8 mouse cellular contexts compared by ENCODE assay signal in genomic region chr10:5551382-5551781, GRCm38 (mm10). TPM values are rescaled to one million over a fixed set of nuclear protein-coding genes. Genes with fewer than 3 reads are reported as not detected.
DNase-seq lines count a peak whose midpoint lies in the region; ATAC-seq and TF ChIP-seq lines count a peak whose summit lies in the region.

Gene Syne1 (minus strand): TSS chr10:5551482.

- no peaks in the 10 kb centered on the region for H3K36me3 ChIP-seq in testis, adult 2 months (ENCODE audit: control insufficient read depth, insufficient read depth, low read length)
- H3K36me3 ChIP-seq in forebrain, embryonic 10.5 days (replicated peaks): no peaks in the 10 kb centered on the region
- H3K36me3 ChIP-seq in limb, embryonic 14.5 days (ENCODE audit: control insufficient read depth, insufficient read depth, low read length): no peaks in the 10 kb centered on the region
- no peaks in the 10 kb centered on the region for H3K36me3 ChIP-seq in small intestine, adult 2 months (ENCODE audit: control insufficient read depth, insufficient read depth, low read length)

- ATAC-seq in limb, embryonic 14.5 days (ENCODE audit: low FRiP score, low read depth): no peak

- H3K4me2 ChIP-seq in limb, embryonic 14.5 days (replicated peaks; ENCODE audit: low read depth, low read length, severe bottlenecking): peak within 1 kb of the TSS; percentile 83

- 62% methylated on average over 5 of the region's 5 CpGs for WGBS in forebrain, embryonic 10.5 days
- WGBS in limb, embryonic 14.5 days: 76% methylated on average over 5 of the region's 5 CpGs
- WGBS in small intestine, adult 2 months: 76% methylated on average over 5 of the region's 5 CpGs

- H3K27ac ChIP-seq in testis, adult 2 months (ENCODE audit: control insufficient read depth, insufficient read depth, low read depth, low read length): peak within 1 kb of the TSS; percentile 39; the same call in 1 of the 2 replicates
- H3K27ac ChIP-seq in forebrain, embryonic 10.5 days: peak within 1 kb of the TSS; percentile 58
- no peak within 1 kb of the TSS for H3K27ac ChIP-seq in limb, embryonic 14.5 days (replicated peaks; ENCODE audit: low read depth, low read length)
- H3K27ac ChIP-seq in small intestine, adult 2 months (ENCODE audit: insufficient read depth, low read depth, low read length): peak within 1 kb of the TSS; percentile 7; the same call in 1 of the 2 replicates

- H3K4me3 ChIP-seq in testis, adult 2 months (ENCODE audit: control insufficient read depth, low read depth, low read length): peak within 1 kb of the TSS; percentile 83
- peak within 1 kb of the TSS; percentile 67 for H3K4me3 ChIP-seq in forebrain, embryonic 10.5 days
- H3K4me3 ChIP-seq in limb, embryonic 14.5 days (replicated peaks; ENCODE audit: low read length): peak within 1 kb of the TSS; percentile 44
- H3K4me3 ChIP-seq in small intestine, adult 2 months (ENCODE audit: low read depth, low read length): peak within 1 kb of the TSS; percentile 57

- intact Hi-C loops in heart, postnatal 36 days (cut with DNase I): loop anchor here (2.0 to 10.0 kb wide), 3 partner anchors 45 to 237 kb away; no protein-coding TSS in a partner anchor

- no peaks in the 10 kb centered on the region for H3K9me3 ChIP-seq in forebrain, embryonic 10.5 days
- H3K9me3 ChIP-seq in limb, embryonic 14.5 days (ENCODE audit: control insufficient read depth, low read length): no peaks in the 10 kb centered on the region

- peaks cover 7% of the 10 kb centered on the region for H3K4me1 ChIP-seq in testis, adult 2 months (ENCODE audit: control insufficient read depth, insufficient read depth, low read length)
- H3K4me1 ChIP-seq in forebrain, embryonic 10.5 days: peaks cover 14% of the 10 kb centered on the region
- peaks cover 4% of the 10 kb centered on the region for H3K4me1 ChIP-seq in limb, embryonic 14.5 days (ENCODE audit: control insufficient read depth, insufficient read depth, low read length)
- H3K4me1 ChIP-seq in small intestine, adult 2 months (ENCODE audit: control insufficient read depth, insufficient read depth, insufficient read length, low read length): no peaks in the 10 kb centered on the region

- no peak for TF ChIP-seq POLR2A in testis, adult 2 months (IDR thresholded peaks at IDR 0.05; ENCODE audit: control insufficient read depth, low read depth, low read length)
- no peak for TF ChIP-seq POLR2A in limb, embryonic 14.5 days (IDR thresholded peaks at IDR 0.05; ENCODE audit: borderline replicate concordance, extremely low read depth, insufficient read depth, insufficient read length)
- TF ChIP-seq POLR2A in small intestine, adult 2 months (IDR thresholded peaks at IDR 0.05; ENCODE audit: low read depth, low read length): no peak

- H3K27me3 ChIP-seq in testis, adult 2 months (ENCODE audit: control insufficient read depth, insufficient read depth, low read length): no peaks in the 10 kb centered on the region
- peaks cover 18% of the 10 kb centered on the region for H3K27me3 ChIP-seq in forebrain, embryonic 10.5 days (ENCODE audit: poor library complexity, severe bottlenecking)
- H3K27me3 ChIP-seq in limb, embryonic 14.5 days (ENCODE audit: control insufficient read depth, insufficient read depth, low read length): no peaks in the 10 kb centered on the region; the same call in 1 of the 2 replicates
- no peaks in the 10 kb centered on the region; the same call in 1 of the 2 replicates for H3K27me3 ChIP-seq in small intestine, adult 2 months (ENCODE audit: control insufficient read depth, insufficient read depth, low read length)

- H3K9ac ChIP-seq in limb, embryonic 14.5 days (ENCODE audit: low read depth, low read length, severe bottlenecking): peak within 1 kb of the TSS; percentile 52

- DNase-seq in testis, postnatal 14 days (ENCODE audit: low spot score): no peak
- DNase-seq in forebrain, embryonic 10.5 days (ENCODE audit: extremely low spot score, low spot score): no peak
- DNase-seq in heart, postnatal 36 days: no peak
- DNase-seq in limb, embryonic 14.5 days (ENCODE audit: low spot score): no peak
- DNase-seq in urinary bladder, adult 18-20 months (ENCODE audit: low spot score in 2 of 2): no peak
- no peak for DNase-seq in spleen, postnatal 36 days (ENCODE audit: low spot score in 2 of 2)

- TF ChIP-seq CTCF in testis, adult 2 months (IDR thresholded peaks at IDR 0.05; ENCODE audit: control insufficient read depth, insufficient read depth, insufficient replicate concordance, low read depth, low read length): no peak
- no peak for TF ChIP-seq CTCF in small intestine, adult 2 months (IDR thresholded peaks at IDR 0.05; ENCODE audit: extremely low read depth, insufficient read length, insufficient replicate concordance, low read depth, low read length)

RNA-seq across cellular contexts. Expression of gene Syne1, which starts in this region (rescaled TPM):
- polyA plus RNA-seq in testis, adult 2 months (2012; rRNA removed): 2.4 and 3.0 TPM in 2 replicates
- 1.5 and 1.7 TPM in 2 replicates for polyA plus RNA-seq in forebrain, embryonic 10.5 days (2016; fragmentation: Nextera tagmentation; extraction: Ambion mirVana)
- 10 to 100 TPM; 56.2 to 61.6 TPM for total RNA-seq in heart, postnatal 36 days (2021)
- polyA plus RNA-seq in limb, embryonic 14.5 days (2012; rRNA removed): 11.3 and 12.0 TPM in 2 replicates
- polyA plus RNA-seq in limb, embryonic 14.5 days (2014; fragmentation: Nextera tagmentation; extraction: Ambion mirVana): 11.0 and 11.7 TPM in 2 replicates
- polyA plus RNA-seq in small intestine, adult 2 months (2012; rRNA removed): 6.9 and 10.0 TPM in 2 replicates
